Mouse (Mus musculus) spleen, adult 18-20 months (tissue): ENCODE results near the gene Ece2.
"Not testable (repeated sequence)": the region's sequence is repeated elsewhere in the genome, so short reads cannot be mapped to it uniquely, and the experiment has no call there.

Source experiments
- DNase-seq, 2 experiments: peaks; one replicate each; pipeline ENCODE4 v3.0.0; 2022; ENCODE audit warnings: mixed read lengths in 2 of 2

The Ece2 gene

GRCm38 (mm10) chr16:20623211-20623610 is 6.4 kb upstream of the Ece2 start:
- DNase-seq, result no peak

GRCm38 (mm10) chr16:20628871-20629391 is 697 bp upstream of the Ece2 start:
- no peak for DNase-seq

- DNase-seq, result no peak
Observed at GRCm38 (mm10) chr16:20637410-20637809, 7.8 kb downstream of the Ece2 start.

DNA sequence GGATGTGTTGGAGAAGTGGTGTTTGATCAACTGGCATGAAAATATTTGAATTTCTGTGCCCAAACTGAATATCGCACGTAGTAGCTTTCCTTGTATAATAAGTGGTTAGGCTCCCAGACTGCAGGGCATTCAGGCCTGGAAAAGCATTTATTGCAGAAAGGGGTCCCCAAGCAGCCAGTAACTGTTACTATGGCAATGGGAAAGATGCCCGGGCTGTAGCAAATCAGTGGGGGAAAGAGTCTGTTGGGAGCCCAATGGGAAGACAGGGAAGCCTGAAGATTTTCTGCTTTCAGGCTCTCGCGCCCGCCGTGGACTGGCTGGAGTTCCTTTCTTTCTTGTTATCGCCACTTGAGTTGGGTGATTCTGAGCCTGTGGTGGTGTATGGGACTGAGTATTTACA is 8.7 kb downstream of the Ece2 start:
- no peak for DNase-seq

- peak in 1 of 2 experiments; percentile 56 for DNase-seq
Observed at GRCm38 (mm10) chr16:20642161-20642560, 12.5 kb downstream of the Ece2 start.

- no peak for DNase-seq
Observed at GRCm38 (mm10) chr16:20643911-20644310, 14.3 kb downstream of the Ece2 start.

- DNase-seq, result peak; percentile 88 to 97
Observed at GRCm38 (mm10) chr16:20651076-20651946, 21.7 kb downstream of the Ece2 start, which contains the start of gene Psmd2. Psmd2 (plus strand) TSS chr16:20651652.

GRCm38 (mm10) chr16:20651947-20652310 is 22.3 kb downstream of the Ece2 start:
- no peak for DNase-seq

GRCm38 (mm10) chr16:20653315-20653714 is 23.7 kb downstream of the Ece2 start:
- DNase-seq, result no peak

DNA sequence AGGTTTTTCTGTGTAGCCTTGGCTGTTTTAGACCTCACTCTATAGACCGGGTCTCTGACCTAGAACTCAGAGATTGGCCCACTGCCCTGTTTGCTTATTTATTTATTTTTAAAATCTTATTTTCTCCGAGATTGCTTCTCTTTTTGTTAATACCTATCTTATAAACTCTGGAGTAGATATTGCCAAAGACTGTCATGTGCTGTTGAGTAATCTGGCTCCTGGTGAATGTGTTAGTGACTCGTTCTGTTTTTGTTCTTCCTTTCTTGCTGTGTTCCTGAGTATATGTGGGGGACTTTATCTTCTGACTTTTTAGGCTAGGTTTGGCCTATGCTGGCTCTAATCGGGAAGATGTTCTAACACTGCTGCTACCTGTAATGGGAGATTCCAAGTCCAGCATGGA is 28.0 kb downstream of the Ece2 start:
- DNase-seq, result no peak

DNA sequence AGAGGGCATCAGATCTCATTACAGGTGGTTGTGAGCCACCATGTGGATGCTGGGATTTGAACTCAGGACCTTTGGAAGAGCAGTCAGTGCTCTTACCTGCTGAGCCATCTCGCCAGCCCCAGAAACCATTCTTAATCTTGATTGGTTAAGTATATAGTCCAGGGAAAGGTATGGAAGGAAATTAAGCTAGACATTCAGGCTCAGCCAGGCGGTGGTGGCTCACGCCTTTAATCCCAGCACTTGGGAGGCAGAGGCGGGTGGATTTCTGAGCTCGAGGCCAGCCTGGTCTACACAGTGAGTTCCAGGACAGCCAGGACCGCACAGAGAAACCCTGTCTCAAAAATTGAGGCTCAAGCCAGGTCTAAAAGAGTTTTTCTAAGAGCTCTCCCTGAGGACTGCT is 38.4 kb downstream of the Ece2 start, which contains the start of gene Eif4g1:
Gene Eif4g1, plus strand, starts transcription at position 301 of the 400 bp plus-strand sequence.
- DNase-seq, result not testable (repeated sequence)

GRCm38 (mm10) chr16:20670291-20670690 is 40.7 kb downstream of the Ece2 start:
- no peak for DNase-seq

DNA sequence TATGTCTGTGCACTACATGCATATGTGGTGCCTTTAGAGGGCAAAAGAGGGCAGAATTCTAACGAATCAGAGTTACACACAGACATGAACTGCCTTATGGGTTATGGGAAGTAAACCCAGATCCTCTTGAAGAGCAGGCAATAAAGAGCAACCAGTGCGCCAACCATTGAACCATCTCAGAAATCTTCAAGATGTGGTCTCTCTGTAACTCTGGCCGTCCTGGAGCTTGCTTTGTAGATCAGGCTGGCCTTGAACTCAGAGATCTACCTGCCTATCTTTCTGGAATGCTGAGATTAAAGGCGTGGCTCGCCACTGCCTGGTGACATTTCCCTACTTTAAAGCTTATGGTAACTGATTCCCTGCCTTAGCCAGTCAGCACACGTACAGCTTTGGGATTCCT is 42.3 kb downstream of the Ece2 start:
- no peak for DNase-seq

GRCm38 (mm10) chr16:20672500-20672902 is 42.9 kb downstream of the Ece2 start:
- peak; percentile 91 to 97 for DNase-seq

DNA sequence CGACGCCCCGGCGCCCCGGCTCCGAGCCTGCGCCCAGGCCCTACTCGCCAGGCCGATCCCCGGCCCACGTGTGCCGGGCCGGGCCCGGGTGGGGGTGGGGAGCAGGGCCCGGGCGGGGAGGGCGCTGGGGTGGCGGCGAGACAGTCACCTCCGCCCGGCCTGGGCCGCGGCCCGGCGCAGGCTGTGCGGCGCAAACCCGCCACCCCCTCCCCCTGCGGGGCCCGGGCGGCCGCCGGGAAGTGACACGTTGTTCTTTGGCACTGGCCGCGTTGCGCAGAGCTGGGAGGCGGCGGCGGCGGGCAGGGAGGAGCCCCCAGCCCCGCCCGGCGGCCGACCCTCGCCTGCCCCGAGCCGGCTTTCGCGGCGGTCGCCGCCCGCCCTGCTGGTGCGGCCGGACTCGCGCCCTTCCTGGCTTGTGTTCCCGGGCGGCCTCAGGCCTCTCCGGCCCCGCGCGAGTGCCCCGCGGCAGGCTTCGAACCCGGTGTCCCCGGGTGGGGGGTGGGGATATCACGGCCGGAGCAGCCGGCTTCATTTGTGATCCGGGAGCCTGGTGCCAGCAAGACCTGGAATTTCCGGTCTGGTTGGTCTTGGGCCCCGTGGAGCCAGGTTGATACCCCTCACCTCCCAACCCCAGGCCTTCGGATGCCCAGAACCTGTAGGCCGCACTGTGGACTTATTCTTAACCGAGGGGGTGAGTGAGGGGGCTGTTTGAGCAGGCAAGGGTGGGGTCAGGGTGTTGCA is 43.5 kb downstream of the Ece2 start:
- DNase-seq, result peak in 1 of 2 experiments; percentile 44

DNA sequence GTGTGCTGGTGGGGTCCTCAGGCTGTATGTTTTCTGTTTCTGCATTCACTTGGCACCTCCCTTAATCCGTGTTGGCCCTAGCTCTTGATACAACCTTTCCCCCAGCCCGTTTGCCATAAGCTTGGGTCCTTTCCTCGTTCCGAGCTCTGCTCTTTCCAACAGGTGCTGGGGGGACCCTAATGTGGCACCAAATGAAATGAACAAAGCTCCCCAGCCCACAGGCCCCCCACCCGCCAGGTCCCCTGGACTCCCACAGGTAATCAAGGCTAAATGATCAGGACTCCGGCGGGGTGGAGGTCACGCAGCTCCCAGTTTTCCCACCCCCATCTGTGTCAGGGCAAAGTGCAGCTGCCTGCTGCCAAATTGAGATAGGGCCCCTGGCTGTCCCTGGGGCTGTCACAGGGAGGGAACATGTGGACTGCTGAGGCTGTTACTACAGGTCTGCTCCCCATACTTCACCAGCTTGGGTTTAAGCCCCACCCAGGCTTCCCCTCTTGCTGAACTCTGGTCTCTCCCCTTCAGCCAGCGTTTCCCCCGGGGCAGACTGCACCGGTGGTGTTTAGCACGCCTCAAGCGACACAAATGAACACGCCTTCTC is 44.2 kb downstream of the Ece2 start:
- DNase-seq, result peak in 1 of 2 experiments; percentile 18

- DNase-seq, result no peak
Observed at GRCm38 (mm10) chr16:20675213-20675612, 45.6 kb downstream of the Ece2 start.

- no peak for DNase-seq
Observed at GRCm38 (mm10) chr16:20676702-20677101, 47.1 kb downstream of the Ece2 start.

- DNase-seq, result no peak
Observed at GRCm38 (mm10) chr16:20677380-20677779, 47.8 kb downstream of the Ece2 start.

DNA sequence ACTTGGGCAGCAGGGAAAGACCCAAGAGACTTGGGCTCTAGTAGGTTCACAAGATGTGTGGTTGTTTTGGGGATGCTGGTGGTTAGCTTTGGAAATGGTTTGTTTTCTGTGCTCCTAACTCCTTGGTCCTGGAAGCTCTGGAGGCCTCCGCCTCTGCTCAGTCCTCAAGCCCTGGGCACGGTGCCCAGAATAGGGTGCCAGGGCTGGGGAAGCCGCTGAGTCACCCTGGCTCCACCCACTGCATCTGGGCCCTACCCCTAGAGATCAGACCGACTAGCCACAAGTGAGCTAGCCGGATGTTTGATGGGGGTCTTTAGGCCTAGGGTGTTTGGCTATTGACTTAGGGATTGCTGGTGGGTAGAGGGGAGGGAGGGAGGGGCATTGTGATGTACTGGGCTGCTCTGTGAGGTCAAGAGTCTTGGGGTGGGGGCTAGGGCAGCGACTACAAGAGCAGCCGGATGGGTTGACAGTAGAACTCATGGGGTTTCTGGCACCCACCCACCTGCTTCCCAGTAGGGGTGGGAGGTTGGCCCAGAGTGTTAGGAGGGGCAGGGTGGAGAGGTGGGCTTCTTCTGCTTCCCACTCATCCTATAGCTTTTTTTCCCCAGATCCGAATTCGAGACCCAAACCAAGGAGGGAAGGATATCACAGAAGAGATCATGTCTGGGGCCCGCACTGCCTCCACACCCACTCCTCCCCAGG is 48.5 kb downstream of the Ece2 start:
- peak in 1 of 2 experiments; percentile 26 for DNase-seq

DNA sequence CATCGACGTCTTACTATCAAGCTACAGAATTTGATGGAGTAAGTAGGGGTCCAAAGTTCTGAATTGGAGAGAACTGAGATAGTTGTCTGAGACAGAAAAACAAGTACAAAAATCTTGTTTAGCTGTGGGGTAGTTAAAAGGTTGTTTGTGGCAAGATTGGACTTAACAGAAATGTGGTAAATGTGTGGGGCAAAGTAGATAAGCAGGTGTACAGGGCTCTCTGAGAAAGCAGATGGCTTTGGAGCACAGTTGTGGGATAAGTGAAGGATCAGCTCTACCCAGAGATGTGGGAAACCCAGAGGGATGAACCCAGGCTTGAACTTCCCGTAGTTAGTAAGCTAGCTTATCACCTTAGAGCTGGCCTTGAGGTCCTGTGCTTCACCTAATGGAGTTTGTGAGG is 61.1 kb downstream of the Ece2 start:
- DNase-seq, result no peak

GRCm38 (mm10) chr16:20691617-20692016 is 62.0 kb downstream of the Ece2 start:
- DNase-seq, result no peak
